Mouse (Mus musculus) midbrain, embryonic 13.5 days (tissue): ENCODE results near the gene Chchd4. TPM values are rescaled to one million over a fixed set of nuclear protein-coding genes. Genes with fewer than 3 reads are reported as not detected.

Experiments used
- ATAC-seq: fragments of 200-750 bp; cut with Nextera tagmentation; 2 replicates; pipeline ENCODE4 v1.8.0; 2017; ENCODE audit warnings: mild to moderate bottlenecking, moderate TSS enrichment, moderate library complexity
- H3K27ac ChIP-seq: fragments of 300-500 bp; sonication (generic); 2 replicates; pipeline ENCODE4 v1.5.1; 2015; ENCODE audit warnings: inconsistent platforms, mild to moderate bottlenecking, moderate library complexity
- H3K27me3 ChIP-seq: fragments of 300-500 bp; sonication (generic); 2 replicates; pipeline ENCODE4 v1.6.1; 2015; ENCODE audit warnings: mild to moderate bottlenecking, inconsistent platforms
- H3K36me3 ChIP-seq: fragments of 300-500 bp; sonication (generic); 2 replicates; pipeline ENCODE4 v1.6.1; 2015; ENCODE audit warnings: mild to moderate bottlenecking, inconsistent platforms
- H3K4me1 ChIP-seq: fragments of 300-500 bp; sonication (generic); replicated peaks from 2 replicates; pipeline ENCODE4 v1.6.1; 2015; ENCODE audit warnings: inconsistent platforms
- H3K4me2 ChIP-seq: fragments of 300-500 bp; sonication (generic); replicated peaks from 2 replicates; pipeline ENCODE4 v1.6.1; 2015; ENCODE audit warnings: moderate library complexity, mild to moderate bottlenecking, inconsistent platforms
- H3K4me3 ChIP-seq: fragments of 300-500 bp; sonication (generic); replicated peaks from 2 replicates; pipeline ENCODE4 v1.5.1; 2015; ENCODE audit warnings: mild to moderate bottlenecking, inconsistent platforms
- H3K9ac ChIP-seq: fragments of 300-500 bp; sonication (generic); replicated peaks from 2 replicates; pipeline ENCODE4 v1.6.1; 2015; ENCODE audit warnings: mild to moderate bottlenecking, inconsistent platforms
- H3K9me3 ChIP-seq: fragments of 300-500 bp; sonication (generic); 2 replicates; pipeline ENCODE4 v1.6.1; 2016; ENCODE audit warnings: mild to moderate bottlenecking, inconsistent platforms
- WGBS: fragments of 180-500 bp; shearing (Covaris S2); methylation state at CpG from one replicate; pipeline ENCODE4 v1.1.7; 2015; 5-methylcytosine and 5-hydroxymethylcytosine counted together
- polyA plus RNA-seq: library from polyadenylated mRNA; unstranded; fragments of >200 nt; fragmentation: Nextera tagmentation; extraction: Ambion mirVana; gene quantifications from 2 replicates; pipeline ENCODE4 v1.2.1, GENCODE M21; 2015

The Chchd4 gene
- polyA plus RNA-seq, 1 experiment from 2014 or later = 28.1 TPM

GRCm38 (mm10) chr6:91417291-91417845, 56.0 kb downstream of the Chchd4 start:
- WGBS = 81% methylated on average over 5 of the region's 5 CpGs
- Histone ChIP-seq H3K4me3 (no peak overlapping the region), H3K4me1 (no peaks in the 10 kb centered on the region), H3K9me3 (no peaks in the 10 kb centered on the region), H3K27ac (no peak overlapping the region), H3K9ac (no peak overlapping the region), H3K36me3 (no peaks in the 10 kb centered on the region), H3K27me3 (peaks cover 58% of the 10 kb centered on the region), H3K4me2 (no peak overlapping the region)
- no peak for ATAC-seq

DNA sequence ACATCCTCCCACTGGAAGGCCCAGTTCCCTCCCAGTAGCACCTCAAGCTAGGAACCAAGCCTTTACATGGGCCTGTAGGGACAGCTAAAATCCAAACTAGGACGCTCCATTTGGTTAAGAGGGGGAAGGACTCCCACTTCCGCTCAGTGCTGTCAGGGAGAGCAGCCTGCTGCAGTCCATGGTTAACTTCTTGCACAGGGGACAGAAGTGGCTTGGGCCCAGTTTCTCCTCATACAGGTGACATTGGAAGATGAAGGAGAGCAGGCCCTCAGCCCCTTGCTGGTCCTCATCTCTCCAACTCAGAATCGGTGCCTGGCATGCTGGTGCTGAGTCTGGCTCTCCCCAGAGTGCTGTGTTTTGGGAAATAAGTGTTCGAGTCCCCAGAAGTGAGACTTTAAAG, 57.2 kb downstream of the Chchd4 start:
- H3K27me3 ChIP-seq = peaks cover 56% of the 10 kb centered on the region
- H3K9me3 ChIP-seq = no peaks in the 10 kb centered on the region
- H3K4me3 ChIP-seq = no peak overlapping the region
- H3K27ac ChIP-seq = no peak overlapping the region
- no peak for ATAC-seq
- no peaks in the 10 kb centered on the region for H3K36me3 ChIP-seq
- H3K9ac ChIP-seq = no peak overlapping the region
- H3K4me2 ChIP-seq = no peak overlapping the region
- 0 out of 2 replicates have a peak, but pooled peaks cover 2% of the 10 kb centered on the region for H3K4me1 ChIP-seq
- WGBS = 77% methylated on average over 4 of the region's 4 CpGs

- Histone ChIP-seq H3K4me3 (no peak overlapping the region), H3K4me2 (no peak overlapping the region), H3K9me3 (no peaks in the 10 kb centered on the region), H3K9ac (no peak overlapping the region), H3K27me3 (peaks cover 64% of the 10 kb centered on the region), H3K4me1 (peaks cover 14% of the 10 kb centered on the region), H3K27ac (no peak overlapping the region), H3K36me3 (no peaks in the 10 kb centered on the region)
- no peak for ATAC-seq
- WGBS = 2% methylated on average over 4 of the region's 4 CpGs
Observed at GRCm38 (mm10) chr6:91414890-91415289, 58.5 kb downstream of the Chchd4 start.

Other genes starting within 250 kb of the Chchd4 start
- gene Wnt7a, start 62.2 kb downstream of the Chchd4 start, polyA plus RNA-seq = 9.4 and 9.9 TPM in 2 replicates
- 48.4 and 49.4 TPM in 2 replicates for gene Tmem43, start 157 bp upstream of the Chchd4 start, polyA plus RNA-seq
- 22.9 and 23.9 TPM in 2 replicates for gene Xpc, start 42.3 kb upstream of the Chchd4 start, polyA plus RNA-seq
- gene Lsm3, start 42.4 kb upstream of the Chchd4 start, polyA plus RNA-seq = 199 and 201 TPM in 2 replicates
- gene Slc6a6, start 210.5 kb upstream of the Chchd4 start, polyA plus RNA-seq = 84.4 and 89.8 TPM in 2 replicates